Mouse (Mus musculus): Measurements from ENCODE around the gene Sipa1l2. TPM values are rescaled to one million over a fixed set of nuclear protein-coding genes. Genes with fewer than 3 reads are reported as not detected.

Sipa1l2 gene
- polyA plus RNA-seq, 1 experiment from 2014 or later: 24.9 TPM

- no peak overlapping the region for H3K4me3 ChIP-seq
- no peak for DNase-seq (ENCODE audit: low spot score)
- H3K36me3 ChIP-seq: no peaks in the 10 kb centered on the region
- H3K27me3 ChIP-seq (ENCODE audit: insufficient read depth, poor library complexity, severe bottlenecking): no peaks in the 10 kb centered on the region
- peaks cover 41% of the 10 kb centered on the region for H3K4me1 ChIP-seq
- 86% methylated on average over 18 of the region's 18 CpGs for WGBS
- H3K9me3 ChIP-seq: no peaks in the 10 kb centered on the region
- peak overlapping the region; percentile 52; the same call in 1 of the 2 replicates for H3K27ac ChIP-seq
Measured at GRCm38 (mm10) chr8:125604213-125604816, 34.7 kb upstream of the Sipa1l2 start.

- peaks cover 38% of the 10 kb centered on the region for H3K4me1 ChIP-seq
- no peaks in the 10 kb centered on the region for H3K9me3 ChIP-seq
- no peaks in the 10 kb centered on the region for H3K36me3 ChIP-seq
- H3K27me3 ChIP-seq (ENCODE audit: insufficient read depth, poor library complexity, severe bottlenecking): no peaks in the 10 kb centered on the region
- H3K4me3 ChIP-seq: no peak overlapping the region
- no peak overlapping the region; the same call in 1 of the 2 replicates for H3K27ac ChIP-seq
- no peak for DNase-seq (ENCODE audit: low spot score)
- WGBS: 82% methylated on average over 8 of the region's 8 CpGs
Measured at GRCm38 (mm10) chr8:125603312-125603840, 33.8 kb upstream of the Sipa1l2 start.

GRCm38 (mm10) chr8:125600033-125600686 lies 30.6 kb upstream of the Sipa1l2 start:
- H3K27ac ChIP-seq: no peak overlapping the region
- no peaks in the 10 kb centered on the region for H3K36me3 ChIP-seq
- no peak overlapping the region for H3K4me3 ChIP-seq
- no peaks in the 10 kb centered on the region for H3K9me3 ChIP-seq
- H3K4me1 ChIP-seq: peaks cover 27% of the 10 kb centered on the region
- H3K27me3 ChIP-seq (ENCODE audit: insufficient read depth, poor library complexity, severe bottlenecking): no peaks in the 10 kb centered on the region
- DNase-seq (ENCODE audit: low spot score): no peak
- 81% methylated on average over 12 of the region's 12 CpGs for WGBS

- WGBS: 64% methylated on average over 17 of the region's 17 CpGs
Measured at GRCm38 (mm10) chr8:125595571-125596508, 26.2 kb upstream of the Sipa1l2 start.

GRCm38 (mm10) chr8:125590363-125590762 lies 20.8 kb upstream of the Sipa1l2 start:
- H3K4me1 ChIP-seq: peaks cover 15% of the 10 kb centered on the region; the same call in 1 of the 2 replicates
- no peaks in the 10 kb centered on the region for H3K9me3 ChIP-seq
- DNase-seq (ENCODE audit: low spot score): no peak
- no peaks in the 10 kb centered on the region for H3K36me3 ChIP-seq
- 62% methylated on average over 3 of the region's 3 CpGs for WGBS
- no peaks in the 10 kb centered on the region for H3K27me3 ChIP-seq (ENCODE audit: insufficient read depth, poor library complexity, severe bottlenecking)
- no peak overlapping the region for H3K4me3 ChIP-seq
- H3K27ac ChIP-seq: no peak overlapping the region

More at GRCm38 (mm10) chr8:125595571-125596508, 26.2 kb upstream of the Sipa1l2 start:
- Histone ChIP-seq H3K27ac (no peak overlapping the region), H3K27me3 (ENCODE audit: insufficient read depth, poor library complexity, severe bottlenecking) (no peaks in the 10 kb centered on the region), H3K36me3 (no peaks in the 10 kb centered on the region), H3K4me3 (no peak overlapping the region), H3K9me3 (no peaks in the 10 kb centered on the region), H3K4me1 (peaks cover 21% of the 10 kb centered on the region)
- DNase-seq (ENCODE audit: low spot score): no peak

- H3K36me3 ChIP-seq: no peaks in the 10 kb centered on the region
- H3K27ac ChIP-seq: no peak overlapping the region
- WGBS: 82% methylated on average over 7 of the region's 7 CpGs
- no peaks in the 10 kb centered on the region for H3K27me3 ChIP-seq (ENCODE audit: insufficient read depth, poor library complexity, severe bottlenecking)
- H3K4me3 ChIP-seq: no peak overlapping the region
- no peaks in the 10 kb centered on the region for H3K9me3 ChIP-seq
- H3K4me1 ChIP-seq: peaks cover 21% of the 10 kb centered on the region
- no peak for DNase-seq (ENCODE audit: low spot score)
Measured at GRCm38 (mm10) chr8:125586587-125586986, 17.0 kb upstream of the Sipa1l2 start.

- 50% methylated on average over 3 of the region's 3 CpGs for WGBS
- no peak for DNase-seq (ENCODE audit: low spot score)
- Histone ChIP-seq H3K27ac (peak overlapping the region; percentile 22; the same call in 1 of the 2 replicates), H3K4me1 (peaks cover 21% of the 10 kb centered on the region), H3K36me3 (no peaks in the 10 kb centered on the region), H3K9me3 (no peaks in the 10 kb centered on the region), H3K27me3 (ENCODE audit: insufficient read depth, poor library complexity, severe bottlenecking) (no peaks in the 10 kb centered on the region), H3K4me3 (no peak overlapping the region)
Measured at GRCm38 (mm10) chr8:125584276-125584675, 14.7 kb upstream of the Sipa1l2 start.

GRCm38 (mm10) chr8:125580426-125580825 lies 10.8 kb upstream of the Sipa1l2 start:
- peaks cover 11% of the 10 kb centered on the region for H3K4me1 ChIP-seq
- 90% methylated on average over 5 of the region's 5 CpGs for WGBS
- no peaks in the 10 kb centered on the region for H3K36me3 ChIP-seq
- no peak overlapping the region for H3K27ac ChIP-seq
- H3K9me3 ChIP-seq: no peaks in the 10 kb centered on the region
- H3K4me3 ChIP-seq: no peak overlapping the region
- DNase-seq (ENCODE audit: low spot score): no peak
- H3K27me3 ChIP-seq (ENCODE audit: insufficient read depth, poor library complexity, severe bottlenecking): no peaks in the 10 kb centered on the region

GRCm38 (mm10) chr8:125576127-125576526 lies 6.5 kb upstream of the Sipa1l2 start:
- WGBS: 76% methylated on average over 4 of the region's 4 CpGs
- H3K4me1 ChIP-seq: no peaks in the 10 kb centered on the region
- H3K4me3 ChIP-seq: no peak overlapping the region
- 0 out of 2 replicates have a peak overlapping the region, but pooled peaks have one; percentile 29 for H3K27ac ChIP-seq
- no peak for DNase-seq (ENCODE audit: low spot score)
- H3K36me3 ChIP-seq: no peaks in the 10 kb centered on the region
- H3K27me3 ChIP-seq (ENCODE audit: insufficient read depth, poor library complexity, severe bottlenecking): no peaks in the 10 kb centered on the region
- H3K9me3 ChIP-seq: no peaks in the 10 kb centered on the region

- DNase-seq (ENCODE audit: low spot score): no peak
- no peaks in the 10 kb centered on the region for H3K27me3 ChIP-seq (ENCODE audit: insufficient read depth, poor library complexity, severe bottlenecking)
- no peak overlapping the region for H3K4me3 ChIP-seq
- 46% methylated on average over 4 of the region's 4 CpGs for WGBS
- H3K36me3 ChIP-seq: no peaks in the 10 kb centered on the region
- peaks cover 14% of the 10 kb centered on the region for H3K4me1 ChIP-seq
- no peaks in the 10 kb centered on the region for H3K9me3 ChIP-seq
- 0 out of 2 replicates have a peak overlapping the region, but pooled peaks have one; percentile 36 for H3K27ac ChIP-seq
Measured at GRCm38 (mm10) chr8:125574280-125574679, 4.7 kb upstream of the Sipa1l2 start.

GRCm38 (mm10) chr8:125572246-125572645 lies 2.6 kb upstream of the Sipa1l2 start:
- WGBS: 95% methylated on average over 4 of the region's 4 CpGs
- no peaks in the 10 kb centered on the region for H3K36me3 ChIP-seq
- H3K4me3 ChIP-seq: no peak overlapping the region
- H3K9me3 ChIP-seq: no peaks in the 10 kb centered on the region
- peaks cover 27% of the 10 kb centered on the region for H3K4me1 ChIP-seq
- H3K27ac ChIP-seq: no peak overlapping the region
- no peaks in the 10 kb centered on the region for H3K27me3 ChIP-seq (ENCODE audit: insufficient read depth, poor library complexity, severe bottlenecking)
- no peak for DNase-seq (ENCODE audit: low spot score)

- Histone ChIP-seq H3K27ac (no peak overlapping the region), H3K27me3 (ENCODE audit: insufficient read depth, poor library complexity, severe bottlenecking) (no peaks in the 10 kb centered on the region), H3K4me3 (peak overlapping the region; percentile 78; the same call in 1 of the 2 replicates), H3K9me3 (no peaks in the 10 kb centered on the region), H3K36me3 (no peaks in the 10 kb centered on the region), H3K4me1 (peaks cover 40% of the 10 kb centered on the region)
- DNase-seq (ENCODE audit: low spot score): no peak
- 61% methylated on average over 12 of the region's 12 CpGs for WGBS
Measured at GRCm38 (mm10) chr8:125570835-125571465, 1.3 kb upstream of the Sipa1l2 start.
